ENCODE assay signal across 8 mouse cellular contexts in genomic region chr14:55577871-55578667, GRCm38 (mm10). TPM values are rescaled to one million over a fixed set of nuclear protein-coding genes. Genes with fewer than 3 reads are reported as not detected.
A peak's percentile ranks its signal among the peaks of the same experiment; 100 is the strongest.
DNase-seq lines count a peak whose midpoint lies in the region; ATAC-seq lines count a peak whose summit lies in the region.

TSS of gene Psme1 (plus strand) at chr14:55578123.

- peak; percentile 89 for ATAC-seq in hindbrain, embryonic 11.5 days (ENCODE audit: low FRiP score)

- peak within 1 kb of the TSS; percentile 83 for H3K9ac ChIP-seq in hindbrain, embryonic 11.5 days (ENCODE audit: low read depth, low read length)

- peak within 1 kb of the TSS; percentile 63 for H3K4me3 ChIP-seq in hindbrain, embryonic 11.5 days (ENCODE audit: low read depth, low read length)

- DNase-seq in MEL-GATA-1-ER (ENCODE audit: extremely low read depth, low read depth): peak; percentile 58
- peak; percentile 92 to 95 for DNase-seq in cerebellum, postnatal 10 days
- DNase-seq in frontal cortex, postnatal 10 days (ENCODE audit: low spot score in 2 of 2): peak; percentile 75 to 76
- DNase-seq in hindbrain, embryonic 11.5 days (ENCODE audit: low spot score): peak; percentile 78
- DNase-seq in layer of hippocampus, postnatal 25 days (ENCODE audit: extremely low spot score in 1 of 2, low spot score in 1 of 2): peak; percentile 54 to 64
- DNase-seq in lung, postnatal 25 days (ENCODE audit: low spot score): peak; percentile 90
- peak; percentile 86 for DNase-seq in retina, postnatal 1 day
- DNase-seq in thymus, postnatal 4 days: peak; percentile 88

- peaks cover 3% of the 10 kb centered on the region; the same call in 1 of the 2 replicates for H3K4me1 ChIP-seq in hindbrain, embryonic 11.5 days (replicated peaks; ENCODE audit: control insufficient read depth, insufficient read depth, low read length)

- H3K36me3 ChIP-seq in hindbrain, embryonic 11.5 days (ENCODE audit: control insufficient read depth, insufficient read depth, low read length): peaks cover 2% of the 10 kb centered on the region; the same call in 1 of the 2 replicates

- H3K27me3 ChIP-seq in hindbrain, embryonic 11.5 days (ENCODE audit: control insufficient read depth, insufficient read depth, low read length): no peaks in the 10 kb centered on the region

- H3K9me3 ChIP-seq in hindbrain, embryonic 11.5 days (ENCODE audit: control insufficient read depth, low read length): no peaks in the 10 kb centered on the region

- H3K4me2 ChIP-seq in hindbrain, embryonic 11.5 days (replicated peaks; ENCODE audit: low read depth, low read length): peak within 1 kb of the TSS; percentile 85

- WGBS in hindbrain, embryonic 11.5 days: under 1% methylated on average over 30 of the region's 32 CpGs

- peak within 1 kb of the TSS; percentile 75; the same call in 1 of the 2 replicates for H3K27ac ChIP-seq in hindbrain, embryonic 11.5 days (ENCODE audit: low read depth, low read length)

RNA-seq across cellular contexts. Expression of gene Psme1, which starts in this region (rescaled TPM):
- 126 TPM in 2 replicates for polyA plus RNA-seq in hindbrain, embryonic 11.5 days (2014; fragmentation: Nextera tagmentation; extraction: Ambion mirVana)
- total RNA-seq in layer of hippocampus, postnatal 25 days (2021): 10 to 100 TPM; 49.3 to 56.6 TPM

Comparison
In these comparisons a context has a peak if more than half of its experiments do, and no peak if none do; other contexts are left out.
1. Peak in every context shown above with its lines: DNase-seq, ATAC-seq, H3K4me3 ChIP-seq and H3K27ac ChIP-seq.